Mouse (Mus musculus): Measurements from ENCODE around the gene Pus3. TPM values are rescaled to one million over a fixed set of nuclear protein-coding genes. Genes with fewer than 3 reads are reported as not detected.

Gene Pus3
- 12.8 and 13.5 TPM in 2 replicates for total RNA-seq (2021)
- long read RNA-seq, partial matches to known transcripts: 1 of 5 reads
- long read RNA-seq, other reads (novel, unspliced or antisense): 0 of 5 reads

DNA sequence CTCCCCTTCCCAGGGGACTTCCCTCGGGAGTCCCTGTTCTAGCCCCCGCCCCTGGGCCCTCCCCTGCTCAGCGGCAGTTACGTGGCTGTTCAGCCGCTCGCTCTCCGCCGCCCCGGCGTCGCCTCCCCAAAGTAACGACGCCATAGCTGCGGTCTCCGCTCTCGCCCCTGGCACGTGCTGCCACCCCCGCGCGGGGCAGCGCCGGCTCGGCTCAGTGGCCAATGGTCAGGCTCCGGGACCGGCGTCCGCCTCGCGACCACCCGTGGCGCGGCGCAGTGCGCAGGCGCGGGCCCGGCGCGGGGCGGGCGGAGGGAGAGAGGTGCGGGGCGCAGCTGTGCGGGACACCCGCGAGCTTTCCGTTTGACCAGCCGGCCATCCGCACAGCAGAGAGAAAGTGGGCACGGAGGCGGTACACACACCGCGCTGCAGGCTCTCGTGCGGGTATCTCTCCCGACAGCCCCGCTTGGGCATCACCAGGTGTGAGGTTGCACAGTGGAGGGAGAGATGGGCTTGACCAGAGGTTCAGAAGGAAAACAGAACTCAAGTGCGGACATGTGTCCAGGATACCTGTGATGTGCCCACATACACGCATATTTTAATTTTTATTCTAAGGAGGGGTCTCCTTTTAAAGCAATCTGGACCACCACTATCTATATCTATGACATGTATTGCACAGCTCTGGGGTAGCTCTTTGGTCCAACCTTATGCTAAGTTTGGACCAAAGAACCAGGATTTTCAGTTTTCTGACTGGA, at the start of gene Pus3, which contains the start of gene Ddx25:
Pus3 (plus strand) TSS at position 339 of the 752 bp plus-strand sequence.
Ddx25 (minus strand) TSS at position 272 of the 752 bp plus-strand sequence.
- peak; percentile 42 for DNase-seq

DNA sequence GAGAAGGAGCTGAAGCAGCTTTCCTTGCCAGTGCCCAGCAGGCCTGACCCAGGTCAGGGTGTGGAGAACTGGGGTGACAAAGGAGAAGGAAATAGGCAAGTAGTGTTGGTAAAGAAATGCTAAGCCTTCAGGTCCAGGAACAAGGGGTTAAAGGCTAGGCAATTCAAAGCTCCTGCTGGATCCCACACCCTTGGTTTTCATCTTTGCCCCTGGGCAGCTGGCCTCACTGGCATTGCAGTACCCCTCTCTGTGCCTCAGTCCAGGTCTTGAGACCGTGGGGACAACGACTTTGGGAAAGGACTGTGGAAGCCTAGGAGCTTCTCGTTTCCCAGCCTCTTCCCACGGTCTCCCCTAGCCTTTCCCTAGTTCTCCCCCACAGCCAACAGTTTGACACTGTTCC, 44.5 kb upstream of the Pus3 start:
- DNase-seq: no peak

DNA sequence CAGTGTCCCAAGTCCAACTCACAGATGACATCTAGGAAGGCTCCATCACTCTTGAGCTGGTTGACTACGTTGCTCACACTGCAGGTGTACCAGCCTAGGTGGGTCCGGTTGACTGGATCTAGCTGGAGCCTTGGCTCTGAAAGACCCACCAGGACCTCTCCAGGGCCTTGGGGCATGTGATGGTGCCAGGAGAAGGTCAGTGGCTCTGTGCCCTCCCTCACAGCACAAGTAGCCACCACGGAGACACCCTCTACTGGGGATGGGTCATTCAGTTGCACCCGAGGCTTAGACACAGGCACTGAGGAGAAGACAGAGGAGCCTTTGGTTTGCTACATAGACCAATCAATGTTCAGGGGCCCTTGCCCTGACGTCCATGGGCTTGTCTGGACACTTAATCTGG, 42.2 kb upstream of the Pus3 start:
- no peak for DNase-seq

DNA sequence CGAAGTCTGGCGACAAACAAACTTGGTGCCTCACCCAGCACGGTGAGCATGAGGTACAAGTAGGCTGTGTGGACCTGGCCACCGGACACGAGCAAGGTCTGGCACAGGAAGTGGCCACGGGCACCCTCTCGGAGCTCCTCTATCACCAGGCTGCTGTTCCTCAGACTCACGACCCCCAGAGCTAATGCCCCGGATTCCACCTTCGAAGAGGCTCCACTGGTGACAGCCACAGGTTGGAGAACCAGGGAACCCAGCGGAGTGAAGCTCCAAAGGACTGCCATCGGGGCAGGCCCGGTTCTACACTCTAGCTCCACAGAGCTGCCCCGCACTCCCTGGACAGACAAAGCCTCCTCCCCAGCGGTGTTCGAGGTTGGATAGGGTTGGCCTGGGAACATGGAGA, 41.7 kb upstream of the Pus3 start:
- DNase-seq: no peak

DNA sequence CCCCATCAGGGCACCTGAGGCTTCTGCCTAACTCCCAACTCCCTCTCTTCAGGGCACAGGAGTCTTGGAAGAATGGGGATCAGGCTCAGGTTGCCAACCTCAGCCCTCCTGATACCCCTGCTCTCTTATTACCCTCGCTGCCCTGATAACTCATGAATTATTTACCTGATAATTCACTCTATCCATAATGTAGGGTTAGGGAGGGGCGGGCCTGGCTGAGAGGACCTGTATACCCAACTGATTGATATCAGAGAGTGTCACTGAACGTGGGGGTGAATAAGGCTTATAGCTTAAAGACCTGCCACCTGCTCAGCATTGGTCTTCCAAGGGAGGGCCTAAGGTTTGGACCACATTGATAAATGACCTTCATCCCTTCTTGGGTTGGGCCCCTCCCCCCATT, 40.2 kb upstream of the Pus3 start, which contains the start of gene Gm1113:
Gm1113 (minus strand) TSS at position 101 of the 400 bp plus-strand sequence.
- no peak for DNase-seq

DNA sequence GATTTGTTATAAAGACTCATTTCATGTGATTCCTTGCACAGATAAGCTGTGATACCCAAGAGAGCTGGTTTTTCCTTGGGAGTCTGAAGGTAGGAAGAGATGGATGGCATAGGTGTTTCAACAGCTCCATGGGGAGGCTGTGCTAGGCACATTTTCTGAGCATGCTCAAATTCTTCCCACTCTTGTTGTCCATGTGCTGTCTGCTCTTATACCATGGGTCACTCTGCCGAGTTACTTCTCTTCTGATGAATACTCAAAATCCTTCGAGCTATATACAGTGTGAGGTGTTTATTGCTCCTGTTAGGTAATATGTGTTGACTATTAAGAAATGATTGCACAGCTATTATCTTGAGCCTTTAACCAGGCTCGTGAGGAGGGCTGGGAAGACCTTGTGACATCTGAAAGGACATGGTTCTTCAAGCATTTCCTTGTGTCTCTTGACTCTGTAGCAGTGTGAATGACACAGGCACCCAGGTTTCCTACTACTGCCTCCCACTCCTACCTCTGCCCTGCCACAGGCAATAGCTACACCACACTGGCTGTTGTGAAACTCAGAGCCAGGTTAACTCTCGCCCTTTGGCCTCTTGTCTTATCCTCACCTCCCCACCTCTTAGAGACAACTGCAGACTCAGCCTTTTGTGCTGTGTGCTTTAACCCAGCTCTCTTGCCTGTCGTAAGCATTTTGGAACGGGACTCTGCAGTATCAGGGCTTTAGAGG, 37.6 kb upstream of the Pus3 start:
- DNase-seq: no peak

DNA sequence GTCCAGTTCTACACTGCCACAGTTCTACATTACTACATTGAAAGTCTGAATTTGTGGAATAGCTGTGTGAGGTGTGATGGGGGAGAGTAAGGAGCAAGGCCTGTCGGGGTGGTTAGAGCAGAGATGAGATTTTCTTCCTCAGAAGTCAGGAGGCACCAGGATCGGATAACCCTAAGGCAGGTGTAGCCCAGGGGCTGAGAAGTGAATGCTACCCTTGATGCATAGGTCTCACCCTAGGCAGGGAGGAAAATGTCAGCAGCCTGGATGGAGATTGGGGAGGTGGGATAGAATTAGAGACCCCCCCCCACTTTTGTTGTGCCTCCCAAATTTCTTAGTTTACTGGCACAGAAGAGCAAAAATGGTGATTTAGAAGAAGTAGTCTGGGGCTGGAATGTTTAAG, 36.2 kb upstream of the Pus3 start:
- DNase-seq: no peak

DNA sequence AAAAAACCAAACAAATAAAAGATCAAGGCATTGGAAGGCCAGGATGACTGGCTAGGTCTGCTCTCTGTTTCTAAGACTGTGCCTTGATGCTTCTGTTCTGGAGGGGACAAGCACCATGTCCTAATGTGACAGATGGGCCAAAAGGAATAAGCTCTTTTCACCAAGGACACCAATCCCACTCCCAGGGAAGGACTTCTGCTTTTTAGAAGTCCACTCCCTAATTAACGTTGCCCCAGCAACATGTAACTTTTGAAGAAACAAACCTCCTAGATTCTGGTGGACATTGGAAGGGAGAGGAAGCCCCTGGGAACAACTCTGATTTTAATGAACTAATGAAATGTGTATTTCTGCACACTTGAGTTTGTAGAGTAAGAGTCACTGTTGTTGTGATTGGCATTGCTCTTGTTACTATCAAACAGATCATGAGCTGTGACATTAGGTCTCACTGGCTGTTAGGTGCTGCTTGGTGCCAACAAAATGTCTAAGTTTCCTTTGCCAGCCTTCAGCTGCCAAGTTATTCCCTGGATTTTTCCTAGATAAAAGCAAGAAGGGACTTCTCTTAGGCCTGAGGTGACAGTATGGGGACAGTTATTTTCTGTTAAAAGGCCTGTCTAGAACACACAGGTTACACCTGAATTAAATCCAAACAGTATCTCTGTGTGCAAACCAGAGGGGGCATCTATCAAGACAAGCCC, 35.4 kb upstream of the Pus3 start:
- no peak for DNase-seq

DNA sequence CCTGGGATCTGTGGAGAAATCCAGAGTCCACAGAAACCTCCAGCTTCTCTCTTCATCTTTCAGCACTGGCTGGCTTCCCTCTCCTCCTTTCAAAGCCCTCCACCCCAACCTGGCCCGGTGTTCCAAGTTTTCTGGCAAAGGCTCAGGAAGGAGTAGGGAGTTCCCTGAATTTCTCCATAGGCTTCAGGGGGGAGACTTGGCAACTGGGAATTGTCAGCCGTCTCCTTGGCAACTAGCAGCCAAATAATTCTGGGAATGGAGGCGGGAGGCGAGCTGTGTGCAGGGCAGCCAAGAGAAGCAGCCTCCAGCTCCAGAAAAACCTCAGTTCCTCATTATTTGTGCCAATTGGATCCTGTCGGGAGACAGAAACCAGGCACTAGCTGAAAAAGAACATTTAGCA, 34.9 kb upstream of the Pus3 start:
- DNase-seq: no peak

DNA sequence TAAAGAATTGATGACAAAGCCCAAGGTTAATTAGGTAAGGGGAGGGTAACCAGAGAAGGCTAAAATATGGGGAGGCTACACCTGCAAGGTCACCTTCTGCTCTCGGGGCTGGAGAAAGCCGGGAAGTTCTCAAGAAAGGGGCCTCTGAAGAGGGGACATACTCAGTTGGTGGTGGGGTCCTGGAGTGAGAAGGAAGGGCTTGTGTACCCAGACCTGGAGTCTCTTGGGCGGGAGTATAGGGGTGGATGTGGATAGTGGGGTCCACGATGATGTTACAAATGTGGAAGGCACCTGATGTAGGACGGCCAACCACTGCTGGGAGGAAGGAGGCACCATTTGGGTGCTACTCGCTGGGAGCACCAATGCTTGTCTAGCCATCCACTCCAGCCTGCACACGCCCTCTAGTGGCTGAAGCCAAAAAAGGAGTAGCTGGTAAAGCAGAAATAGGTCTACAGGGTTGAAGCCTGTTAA, 34.4 kb upstream of the Pus3 start:
- DNase-seq: peak; percentile 52

DNA sequence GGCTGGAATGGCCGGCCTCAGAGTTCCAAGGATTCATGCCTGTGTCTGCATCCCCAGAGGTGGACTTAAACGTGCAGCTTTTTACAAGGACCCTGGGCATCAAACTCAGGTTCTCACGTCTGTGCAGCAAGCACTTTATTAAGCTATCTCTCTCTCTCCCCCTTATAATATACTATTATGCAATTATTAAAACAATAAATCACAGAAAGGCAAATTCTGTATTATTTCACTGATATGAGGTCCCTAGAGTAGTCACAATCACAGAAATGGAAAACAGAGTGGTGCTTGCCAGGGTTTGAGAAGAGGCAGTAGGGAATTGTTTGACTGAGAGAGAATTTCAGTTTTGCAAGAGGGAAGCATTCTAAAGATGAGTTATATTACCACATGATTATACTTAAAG, 29.3 kb upstream of the Pus3 start:
- DNase-seq: no peak

DNA sequence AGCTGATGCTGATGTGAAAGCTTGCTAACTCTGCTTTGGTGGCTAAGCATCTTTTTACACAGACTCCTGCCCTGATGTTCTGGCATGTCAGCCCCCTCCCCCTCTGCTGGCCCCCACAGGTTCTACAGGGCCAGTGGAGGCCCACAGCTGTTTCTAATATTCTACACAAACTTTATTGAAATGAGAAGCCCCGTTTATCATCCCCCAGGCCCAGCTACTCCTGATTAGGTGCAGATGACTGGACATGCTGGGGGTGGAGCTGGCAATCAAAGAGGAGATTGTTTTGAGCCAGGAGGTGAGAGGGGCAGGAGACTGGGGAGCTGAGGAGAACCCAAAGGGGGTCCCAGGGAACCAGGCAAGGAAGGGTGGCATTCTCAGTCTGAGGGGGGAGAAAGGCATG, 28.6 kb upstream of the Pus3 start:
- DNase-seq: no peak

DNA sequence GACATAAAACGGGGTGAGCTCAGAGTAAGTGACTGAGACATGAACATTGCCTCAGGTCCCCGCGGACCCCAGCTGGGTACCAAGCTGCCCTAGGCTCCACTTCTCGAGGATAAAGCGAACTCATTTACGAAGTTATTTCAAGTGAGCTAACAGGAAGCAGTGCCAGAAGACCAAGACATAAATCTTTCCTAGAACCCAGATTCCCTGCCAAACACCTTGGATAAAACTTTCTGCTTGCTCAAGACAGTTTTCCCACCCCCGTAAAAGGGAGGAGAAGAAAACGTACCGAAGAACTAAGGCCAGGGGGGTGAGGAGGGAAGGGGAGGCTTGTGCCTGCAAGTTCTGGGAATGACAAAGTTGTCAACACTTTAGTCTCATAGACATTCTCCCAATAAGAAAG, 25.1 kb upstream of the Pus3 start:
- no peak for DNase-seq

DNA sequence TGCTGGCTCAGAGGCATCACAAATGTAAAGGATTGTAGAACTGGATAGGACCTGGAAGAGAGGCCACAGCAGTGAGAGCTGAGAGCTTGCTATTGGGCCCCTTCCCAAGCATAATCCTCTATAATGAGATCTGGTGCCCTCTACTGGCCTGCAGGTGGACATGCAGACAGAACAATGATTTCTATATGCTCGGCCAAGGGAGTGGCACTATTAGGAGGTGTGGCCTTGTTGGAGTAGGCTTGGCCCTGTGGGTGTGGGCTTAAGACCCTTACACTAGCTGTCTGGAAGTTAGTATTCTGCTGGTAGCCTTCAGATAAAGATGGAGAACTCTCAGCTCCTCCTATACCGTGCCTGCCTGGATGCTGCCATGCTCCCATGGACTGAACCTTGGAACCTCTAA, 23.3 kb upstream of the Pus3 start:
- DNase-seq: no peak

DNA sequence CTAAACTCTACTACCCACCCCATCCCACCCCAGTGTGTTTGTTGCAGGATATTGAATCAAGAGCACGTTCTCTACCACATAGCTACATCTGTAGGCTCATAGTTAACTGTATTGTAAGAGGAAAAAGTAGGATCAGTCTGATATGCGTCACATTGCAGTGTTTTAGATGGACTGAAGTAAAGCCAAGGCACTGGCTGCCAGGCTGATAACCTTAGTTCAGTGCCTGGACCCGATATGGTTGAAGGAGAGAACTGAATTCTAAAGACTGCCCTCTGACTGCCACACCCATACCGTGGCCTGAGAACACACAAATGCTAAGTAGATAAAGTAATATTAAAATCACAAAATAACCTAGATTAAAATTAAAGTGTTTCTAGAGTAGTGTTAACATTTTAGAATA, 22.5 kb upstream of the Pus3 start:
- no peak for DNase-seq

DNA sequence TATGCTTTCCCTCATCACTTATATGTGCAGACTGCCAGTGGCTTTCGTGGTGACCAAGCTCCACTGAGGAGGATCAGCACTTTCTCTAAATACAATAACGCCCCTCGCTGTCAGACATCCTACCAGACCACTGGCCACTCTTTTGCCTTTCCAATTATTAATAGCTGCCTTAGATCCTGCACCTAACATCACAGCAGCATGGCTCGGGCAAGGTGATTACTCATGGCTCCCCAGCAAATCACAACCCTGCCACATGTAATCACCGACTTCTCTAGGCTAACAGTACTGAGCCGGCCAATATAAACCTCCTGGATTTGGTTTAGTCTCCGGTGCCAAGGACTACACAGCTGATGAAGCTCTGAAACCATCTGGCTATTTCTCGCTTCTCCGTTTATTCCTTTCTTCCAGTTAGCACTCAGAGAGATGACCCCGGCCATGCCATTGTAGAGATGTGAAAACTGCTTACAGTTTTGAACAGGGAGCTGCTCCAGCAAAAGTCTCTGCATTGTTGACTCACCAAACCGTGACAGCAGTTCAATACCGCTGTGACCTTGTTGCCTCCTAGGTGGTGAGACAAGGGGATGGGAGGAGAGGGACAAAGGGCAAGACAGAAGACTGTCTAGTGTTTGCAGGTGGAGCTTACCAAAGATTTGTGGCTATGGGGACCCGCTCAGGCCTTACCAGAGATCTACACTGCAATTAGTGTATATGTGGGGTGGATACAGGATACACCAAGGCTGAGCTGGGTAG, 19.2 kb upstream of the Pus3 start:
- DNase-seq: no peak

DNA sequence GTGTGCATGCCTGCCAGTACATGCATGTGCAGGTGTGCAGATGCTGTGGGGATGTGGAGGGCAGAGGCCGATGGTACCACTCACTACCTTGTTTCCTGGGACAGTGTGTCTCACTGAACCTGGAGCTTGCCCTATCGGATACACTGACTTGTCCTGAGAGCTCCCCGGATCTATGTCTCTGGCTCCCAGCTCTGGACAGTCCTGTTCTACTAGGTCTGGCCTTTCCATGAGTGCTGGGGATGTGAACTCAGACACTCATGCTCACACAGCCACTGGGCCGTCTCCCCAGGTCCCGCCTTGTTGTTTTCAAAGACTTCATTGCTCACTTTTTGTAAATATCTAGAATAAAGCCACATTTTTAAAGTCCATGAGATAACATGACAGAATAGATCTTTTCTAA, 17.4 kb upstream of the Pus3 start:
- DNase-seq: no peak

DNA sequence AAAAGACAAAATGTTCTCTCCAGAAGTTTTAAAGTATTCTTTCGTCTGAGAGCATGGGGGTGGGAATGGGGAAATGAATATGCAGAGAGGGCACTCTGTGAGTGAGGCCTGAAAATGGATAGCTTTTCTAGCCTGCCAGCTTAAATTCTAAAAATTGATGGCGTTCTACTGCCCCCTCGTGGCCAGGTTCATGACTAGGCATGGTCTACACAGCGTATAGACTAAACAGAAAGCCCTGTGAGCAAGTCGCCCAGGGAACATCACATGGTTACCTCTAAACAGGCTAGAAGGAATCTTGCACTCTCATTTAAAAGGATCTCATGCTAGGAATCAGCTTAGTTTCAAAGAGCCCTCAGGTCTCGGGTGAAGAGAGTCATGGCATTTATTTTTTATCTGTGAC, 16.9 kb upstream of the Pus3 start:
- DNase-seq: peak; percentile 78

DNA sequence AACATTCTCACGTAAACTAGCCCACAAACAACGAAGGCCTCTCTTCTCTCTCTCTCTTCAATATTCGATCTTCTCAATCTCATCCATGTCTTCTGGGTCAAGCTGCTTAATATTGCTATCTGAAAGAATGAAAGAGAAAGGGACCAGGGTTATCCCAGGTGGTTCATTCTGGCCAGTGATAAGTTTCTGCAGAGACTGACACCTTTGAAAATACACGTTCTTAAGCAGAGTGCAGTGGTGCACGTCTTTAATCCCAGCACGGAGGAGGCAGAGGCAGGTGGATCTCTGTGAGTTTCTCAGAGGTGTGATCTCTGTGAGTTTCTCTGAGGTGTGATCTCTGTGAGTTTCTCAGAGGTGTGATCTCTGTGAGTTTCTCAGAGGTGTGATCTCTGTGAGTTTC, 16.5 kb upstream of the Pus3 start:
- DNase-seq: no peak

DNA sequence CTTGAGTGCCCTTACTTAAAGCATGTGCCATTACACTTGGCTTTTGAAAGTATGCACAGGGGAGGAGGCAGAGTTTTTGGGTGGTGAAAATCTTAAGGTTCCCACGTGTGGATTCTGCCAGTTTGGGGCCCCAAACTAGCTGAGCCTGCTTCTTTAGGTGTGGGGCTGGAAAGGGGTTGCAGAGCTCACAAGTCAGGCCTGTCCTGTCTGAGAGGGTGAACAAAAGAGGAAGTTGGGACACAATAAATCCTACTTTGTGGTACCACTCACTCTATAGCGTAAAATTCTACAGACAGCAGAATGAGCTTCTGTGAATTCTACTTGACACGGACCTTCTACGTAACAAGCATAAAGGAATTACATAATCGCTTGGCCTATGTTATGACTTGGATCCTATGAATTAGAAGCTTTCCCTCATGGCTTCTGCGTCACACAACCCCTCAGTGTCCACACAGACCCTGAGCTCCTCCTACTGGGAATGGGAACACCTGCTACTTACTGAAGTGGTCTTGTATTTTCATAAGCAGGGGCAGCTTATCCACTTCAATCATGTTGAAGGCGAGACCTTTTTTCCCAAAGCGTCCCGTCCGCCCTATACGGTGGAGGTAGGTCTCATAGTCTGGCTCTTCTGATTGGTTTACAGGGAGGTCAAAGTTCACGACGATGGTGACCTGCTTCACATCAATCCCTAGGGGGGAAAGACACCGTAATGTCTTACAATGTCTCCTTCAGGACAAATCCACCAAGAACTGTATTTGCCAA, 15.1 kb upstream of the Pus3 start:
- no peak for DNase-seq

DNA sequence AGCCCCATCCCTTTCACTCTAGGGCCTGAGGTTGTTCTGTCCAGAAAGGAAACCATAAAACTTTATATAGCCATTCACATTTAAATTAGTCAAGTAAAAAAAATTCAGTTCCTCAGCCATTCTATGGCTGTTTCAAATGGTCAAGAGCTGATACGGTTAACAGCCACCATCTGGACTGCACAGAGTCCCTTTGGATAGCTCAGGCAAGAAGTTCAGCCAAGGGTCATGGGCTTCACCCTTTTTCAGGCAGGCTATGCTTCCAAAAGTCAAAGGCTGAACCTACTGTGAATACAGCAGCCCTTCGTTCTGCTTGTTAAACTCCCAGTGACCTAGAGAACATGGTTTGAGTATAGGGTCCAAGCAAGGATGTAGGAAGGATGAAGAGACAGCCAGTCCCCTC, 13.7 kb upstream of the Pus3 start:
- no peak for DNase-seq
